Mouse (Mus musculus) adipocyte (in vitro differentiated cells): ENCODE measurements around the gene Notch2.
"Not testable (repeated sequence)": the region's sequence is repeated elsewhere in the genome, so short reads cannot be mapped to it uniquely, and the experiment has no call there.

Experiments used
- DNase-seq: peaks from one replicate; pipeline ENCODE4 v3.0.0-alpha.2; 2016; ENCODE audit warnings: low spot score

Notch2 gene

GRCm38 (mm10) chr3:98031104-98031503 is 17.8 kb downstream of the Notch2 start:
- no peak for DNase-seq

DNA sequence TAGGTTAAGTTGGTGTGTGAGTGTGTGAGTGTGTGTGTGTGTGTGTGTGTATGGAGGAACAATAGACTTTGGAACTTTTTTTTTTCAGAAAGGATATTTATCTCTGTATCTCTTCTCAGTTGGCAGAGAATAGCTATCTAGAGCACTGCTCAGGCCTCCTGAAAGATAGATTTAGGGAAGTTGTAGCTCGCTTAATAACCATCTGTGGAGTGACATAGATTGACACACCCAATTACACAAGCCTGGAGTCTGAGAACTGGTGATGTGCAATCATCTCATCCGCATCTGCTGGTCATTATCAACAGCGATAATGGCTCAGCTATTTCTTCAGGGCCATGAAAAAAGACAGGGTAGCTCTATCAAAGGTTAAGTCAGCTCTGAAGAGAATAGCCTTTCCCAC is 18.9 kb downstream of the Notch2 start:
- no peak for DNase-seq

- DNase-seq: no peak
Measured at GRCm38 (mm10) chr3:98032944-98033343, 19.6 kb downstream of the Notch2 start.

DNA sequence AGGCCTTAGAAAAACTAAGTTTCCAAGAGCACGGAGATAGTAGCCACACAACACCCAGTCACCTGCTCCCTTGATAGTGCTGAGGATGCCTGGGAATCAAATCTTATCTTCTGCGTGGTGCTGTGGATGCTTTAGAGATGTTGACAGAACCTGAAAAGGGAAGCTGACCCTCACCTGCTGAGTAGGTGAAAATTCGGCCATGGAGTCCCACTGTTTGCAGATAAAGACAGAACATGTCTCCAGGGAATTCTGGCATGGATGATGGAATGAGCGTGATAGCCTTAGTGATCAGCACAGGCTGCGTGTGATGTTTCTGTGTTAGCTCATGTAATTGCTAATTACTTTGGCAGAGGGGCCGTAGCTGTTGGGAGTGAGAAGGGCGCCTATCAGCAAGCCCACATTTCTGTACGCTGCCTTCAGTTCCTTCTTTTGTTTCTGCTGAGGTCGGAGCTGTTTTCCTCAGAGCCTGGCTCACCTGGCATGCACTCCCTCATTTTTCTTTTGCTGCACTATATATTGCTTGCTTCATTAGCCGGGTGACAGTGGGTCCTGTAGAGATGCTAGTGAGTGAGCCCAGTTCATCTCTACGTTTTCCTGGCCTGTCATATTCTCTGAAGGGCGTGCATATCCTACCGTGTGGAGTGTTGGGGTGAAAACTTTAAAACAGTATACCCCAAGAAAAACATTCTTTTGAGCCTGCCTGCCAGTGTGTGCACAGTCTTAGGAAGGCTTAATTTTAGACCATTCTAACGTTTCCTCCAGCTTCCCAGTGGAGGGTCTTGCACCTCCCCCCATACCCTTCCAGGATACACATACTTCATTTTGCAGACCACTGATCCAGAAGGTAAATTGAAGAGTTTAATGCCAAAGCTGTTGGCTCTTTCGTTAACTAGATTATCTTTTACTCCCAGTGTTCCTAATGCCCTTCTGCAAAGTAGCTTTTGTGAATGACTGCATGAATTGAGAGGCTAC is 21.6 kb downstream of the Notch2 start:
- no peak for DNase-seq

GRCm38 (mm10) chr3:98036161-98036560 is 22.8 kb downstream of the Notch2 start:
- no peak for DNase-seq

- DNase-seq: no peak
Measured at GRCm38 (mm10) chr3:98037151-98037550, 23.8 kb downstream of the Notch2 start.

DNA sequence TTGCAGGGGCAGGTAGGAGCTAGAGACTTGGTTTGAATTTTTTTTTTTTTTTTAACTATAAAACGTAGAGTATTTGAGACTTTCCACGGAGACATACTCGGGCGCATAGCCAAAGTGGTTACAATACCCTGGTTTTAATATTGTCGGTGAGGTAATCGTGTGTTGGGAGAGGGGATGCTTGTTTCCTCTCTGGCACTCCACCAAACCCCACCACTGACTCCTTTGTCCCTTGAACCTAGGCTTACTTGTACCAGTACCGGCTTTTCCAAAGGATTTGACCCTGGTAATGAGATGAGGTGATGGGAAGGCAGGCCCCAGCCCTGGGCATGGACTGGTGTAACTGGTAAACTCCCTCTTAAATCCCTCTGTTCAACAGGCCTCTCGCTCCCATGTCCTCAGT is 25.3 kb downstream of the Notch2 start:
- no peak for DNase-seq

- no peak for DNase-seq
Measured at GRCm38 (mm10) chr3:98039223-98039622, 25.9 kb downstream of the Notch2 start.

- no peak for DNase-seq
Measured at GRCm38 (mm10) chr3:98039666-98040456, 26.5 kb downstream of the Notch2 start.

- no peak for DNase-seq
Measured at GRCm38 (mm10) chr3:98040836-98041235, 27.5 kb downstream of the Notch2 start.

DNA sequence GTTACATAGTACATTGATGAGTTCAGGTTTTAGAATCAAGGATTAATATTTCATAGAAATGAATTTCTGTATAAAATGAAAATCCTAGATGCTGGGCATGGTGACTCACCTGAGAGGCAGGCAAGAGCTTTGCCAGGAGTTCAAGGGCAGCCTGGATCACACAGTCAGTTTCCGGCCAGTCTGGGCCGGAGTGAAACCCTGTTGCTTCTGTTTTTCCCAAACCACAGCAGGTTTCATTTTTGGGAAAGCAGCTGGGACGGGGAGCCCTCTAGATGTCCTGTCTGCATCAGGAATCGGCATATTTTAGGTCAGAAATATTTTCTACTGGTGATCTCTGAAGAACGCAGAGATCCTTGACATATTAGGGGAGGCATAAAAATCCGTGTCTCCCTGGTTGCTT is 29.0 kb downstream of the Notch2 start:
- DNase-seq: peak; percentile 71

GRCm38 (mm10) chr3:98042955-98043456 is 29.7 kb downstream of the Notch2 start:
- DNase-seq: peak; percentile 92

DNA sequence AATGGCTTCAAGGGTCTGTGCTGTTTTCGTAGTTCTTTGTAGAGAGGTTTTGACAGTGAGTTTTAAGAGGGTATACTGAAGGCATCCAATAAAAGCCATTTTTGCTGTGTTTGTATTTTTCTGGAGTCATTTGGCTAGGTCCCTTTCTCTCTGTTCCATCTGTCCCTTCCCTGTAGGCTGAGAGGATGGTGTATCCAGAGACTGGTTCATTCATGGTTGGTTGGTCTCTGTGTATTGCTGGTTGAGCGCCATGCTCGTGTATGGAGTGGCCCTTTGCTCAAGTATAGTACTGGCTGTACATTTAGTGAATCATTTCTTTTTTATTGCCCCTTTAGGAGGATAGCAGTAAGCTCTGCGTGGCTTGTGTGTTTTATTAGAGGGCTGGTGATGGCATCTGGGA is 30.3 kb downstream of the Notch2 start:
- no peak for DNase-seq

DNA sequence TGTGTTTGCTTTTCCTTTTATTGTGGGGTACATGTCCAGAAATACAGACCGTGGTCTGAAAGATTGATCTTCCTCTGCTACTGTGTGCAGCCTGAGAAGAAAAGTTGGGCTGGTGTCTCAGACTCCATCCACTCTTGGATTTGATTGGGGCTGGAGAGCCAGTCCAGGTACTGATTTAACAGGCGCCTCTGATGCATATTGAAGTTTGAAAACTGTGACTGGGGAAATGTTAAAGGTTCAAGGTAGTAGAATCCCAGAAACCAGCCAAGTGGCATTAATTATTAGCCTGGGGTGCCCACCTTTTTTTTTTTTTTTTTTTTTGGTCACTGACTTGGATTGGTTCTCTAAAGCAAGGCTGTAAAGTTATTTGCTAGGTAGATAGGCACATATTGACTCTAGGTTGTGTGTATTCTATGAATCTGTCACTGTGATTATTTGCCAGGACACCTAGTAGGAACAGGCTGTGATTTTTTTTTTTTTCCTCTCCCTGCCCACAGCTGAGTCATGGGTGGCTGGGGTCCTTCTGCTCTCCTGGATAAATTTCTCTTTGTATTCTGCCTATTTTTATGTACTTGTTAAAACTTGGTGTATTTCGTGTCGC is 31.5 kb downstream of the Notch2 start:
- no peak for DNase-seq

DNA sequence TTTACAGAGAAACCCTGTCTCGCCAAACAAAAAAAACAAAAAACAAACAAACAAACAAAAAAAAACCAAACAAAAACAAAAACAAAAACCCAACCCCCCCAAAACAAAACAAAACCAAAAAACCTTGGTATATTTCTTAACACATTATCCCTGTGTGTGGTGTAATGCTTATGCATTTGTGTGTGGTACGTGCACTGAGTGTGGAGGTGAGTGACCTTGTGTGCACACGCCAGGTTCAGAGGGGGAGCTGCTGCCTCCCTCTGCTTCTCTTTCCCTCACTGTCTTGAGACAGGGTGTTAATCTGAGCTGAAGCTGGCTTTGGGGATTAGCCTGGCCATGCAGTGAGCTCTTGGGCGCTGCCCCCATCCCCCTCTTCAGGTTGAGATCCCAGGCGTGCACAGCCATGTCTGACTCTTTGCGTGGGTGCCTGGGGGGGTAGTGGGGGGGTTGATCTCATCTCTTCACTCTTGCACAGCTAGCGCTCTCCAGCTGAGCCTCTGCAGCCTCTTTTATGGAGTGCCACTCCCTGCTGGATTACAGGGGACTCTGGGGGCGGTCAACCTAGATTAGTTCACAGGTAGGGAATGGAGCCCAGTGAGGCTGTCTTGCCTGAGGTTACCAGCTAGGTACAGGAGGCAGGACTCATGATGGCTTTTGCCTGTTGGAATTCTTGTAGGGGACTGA is 32.3 kb downstream of the Notch2 start:
- no peak for DNase-seq

GRCm38 (mm10) chr3:98046305-98046704 is 33.0 kb downstream of the Notch2 start:
- DNase-seq: no peak

- no peak for DNase-seq
Measured at GRCm38 (mm10) chr3:98049671-98050070, 36.3 kb downstream of the Notch2 start.

DNA sequence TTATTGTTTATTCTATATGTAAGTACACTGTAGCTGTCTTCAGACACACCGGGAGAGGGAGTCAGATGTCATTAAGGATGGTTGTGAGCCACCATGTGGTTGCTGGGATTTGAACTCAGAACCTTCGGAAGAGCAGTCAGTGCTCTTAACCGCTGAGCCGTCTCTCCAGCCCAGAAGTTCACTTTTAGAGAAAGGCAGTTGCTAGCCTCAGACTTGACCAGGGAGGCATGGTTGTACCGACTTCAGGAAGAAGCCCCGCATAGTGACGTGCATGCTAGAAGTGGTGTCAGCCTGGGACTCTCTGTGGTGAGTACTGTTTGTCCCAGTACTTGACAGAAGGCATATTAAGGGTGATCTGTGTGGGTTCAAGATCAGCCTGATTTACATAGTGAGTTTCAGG is 36.8 kb downstream of the Notch2 start:
- DNase-seq: not testable (repeated sequence)

GRCm38 (mm10) chr3:98050492-98051406 is 37.4 kb downstream of the Notch2 start:
- DNase-seq: peak; percentile 70

DNA sequence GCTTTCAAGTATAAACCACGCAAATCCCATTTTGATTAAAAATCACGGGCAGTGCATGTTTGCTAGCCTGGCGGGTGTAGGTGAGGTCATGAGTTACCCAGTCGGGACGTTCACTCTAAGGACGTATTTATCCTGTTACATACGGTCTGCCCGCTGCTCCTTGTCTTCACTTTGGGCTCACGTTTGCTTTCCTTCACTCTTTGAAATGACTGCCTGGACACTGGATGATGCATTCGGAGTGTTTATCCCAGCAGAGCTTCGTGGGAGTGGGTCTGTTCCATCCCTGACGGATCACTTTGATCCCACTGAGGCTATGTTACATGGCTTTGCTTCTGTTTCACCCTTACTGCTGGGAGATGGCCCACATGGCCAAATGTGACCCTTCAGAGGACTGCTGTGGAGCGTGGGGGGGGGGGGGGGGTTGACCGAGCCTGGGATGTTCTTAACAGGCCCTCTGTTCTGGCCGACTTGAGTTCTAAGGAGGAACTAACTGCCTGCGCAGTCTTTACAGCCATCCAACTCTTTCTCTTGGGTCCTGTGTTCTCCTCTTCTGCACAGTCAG is 38.2 kb downstream of the Notch2 start:
- no peak for DNase-seq
